Mouse (Mus musculus): Measurements from ENCODE around the gene Cnksr3. TPM values are rescaled to one million over a fixed set of nuclear protein-coding genes. Genes with fewer than 3 reads are reported as not detected.

Gene Cnksr3
- total RNA-seq, 2 experiments from 2014 or later: 12.7 to 14.3 TPM

- DNase-seq: no peak
Observed at GRCm38 (mm10) chr10:7149671-7150595, 62.1 kb downstream of the Cnksr3 start.

- DNase-seq: peak; percentile 18 to 39
Observed at GRCm38 (mm10) chr10:7145614-7146013, 66.4 kb downstream of the Cnksr3 start.

- no peak for DNase-seq
Observed at GRCm38 (mm10) chr10:7144081-7144783, 67.8 kb downstream of the Cnksr3 start.

GRCm38 (mm10) chr10:7142287-7142686 is 69.8 kb downstream of the Cnksr3 start:
- no peak for DNase-seq

GRCm38 (mm10) chr10:7140282-7140681 is 71.8 kb downstream of the Cnksr3 start:
- DNase-seq: peak in 1 of 2 experiments; percentile 22

GRCm38 (mm10) chr10:7138049-7138448 is 74.0 kb downstream of the Cnksr3 start:
- DNase-seq: no peak

- DNase-seq: no peak
Observed at GRCm38 (mm10) chr10:7135751-7136150, 76.3 kb downstream of the Cnksr3 start.

- DNase-seq: no peak
Observed at GRCm38 (mm10) chr10:7133005-7133404, 79.0 kb downstream of the Cnksr3 start.

GRCm38 (mm10) chr10:7131441-7131840 is 80.6 kb downstream of the Cnksr3 start:
- no peak for DNase-seq

- no peak for DNase-seq
Observed at GRCm38 (mm10) chr10:7127828-7128227, 84.2 kb downstream of the Cnksr3 start.

GRCm38 (mm10) chr10:7126882-7127281 is 85.2 kb downstream of the Cnksr3 start:
- no peak for DNase-seq

- no peak for DNase-seq
Observed at GRCm38 (mm10) chr10:7126287-7126686, 85.8 kb downstream of the Cnksr3 start.

GRCm38 (mm10) chr10:7124993-7125392 is 87.0 kb downstream of the Cnksr3 start:
- no peak for DNase-seq

GRCm38 (mm10) chr10:7122294-7122693 is 89.7 kb downstream of the Cnksr3 start:
- DNase-seq: peak in 1 of 2 experiments; percentile 14

GRCm38 (mm10) chr10:7120206-7120605 is 91.8 kb downstream of the Cnksr3 start:
- peak; percentile 5 to 41 for DNase-seq

GRCm38 (mm10) chr10:7118258-7119077 is 93.6 kb downstream of the Cnksr3 start:
- peak; percentile 85 to 86 for DNase-seq

- DNase-seq: no peak
Observed at GRCm38 (mm10) chr10:7117785-7118184, 94.3 kb downstream of the Cnksr3 start.

GRCm38 (mm10) chr10:7114796-7115195 is 97.2 kb downstream of the Cnksr3 start:
- no peak for DNase-seq

GRCm38 (mm10) chr10:7113747-7114146 is 98.3 kb downstream of the Cnksr3 start:
- DNase-seq: peak in 1 of 2 experiments; percentile 20

GRCm38 (mm10) chr10:7113144-7113543 is 98.9 kb downstream of the Cnksr3 start:
- no peak for DNase-seq

GRCm38 (mm10) chr10:7111462-7112000 is 100.5 kb downstream of the Cnksr3 start:
- no peak for DNase-seq

- DNase-seq: no peak
Observed at GRCm38 (mm10) chr10:7103872-7104271, 108.2 kb downstream of the Cnksr3 start.
